Comparison of ENCODE assay signal across 8 mouse cellular contexts in the genomic region with DNA sequence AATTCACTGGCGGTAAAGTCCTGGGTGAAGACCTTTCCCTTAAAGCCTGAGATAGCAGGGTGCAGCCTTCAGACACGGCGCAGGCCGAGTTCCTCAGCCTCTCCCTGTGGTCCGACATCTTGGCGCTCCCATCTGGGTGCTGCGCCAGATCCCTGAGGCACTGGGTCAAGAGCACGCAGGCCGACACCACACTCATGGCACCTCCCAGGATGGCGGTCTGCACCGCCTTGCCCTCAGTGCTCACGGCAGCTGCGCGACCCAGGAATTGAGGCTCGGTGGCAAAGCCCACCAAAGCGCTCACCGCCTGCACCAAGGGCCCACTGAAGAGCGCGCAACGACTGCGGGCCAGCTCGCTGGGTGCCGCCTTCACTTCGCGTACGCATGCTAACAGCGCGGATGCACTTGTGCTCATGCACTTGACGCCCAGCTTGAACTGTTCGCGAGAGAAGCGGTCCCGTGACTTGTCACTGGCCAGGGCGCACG. TPM values are rescaled to one million over a fixed set of nuclear protein-coding genes. Genes with fewer than 3 reads are reported as not detected.
DNase-seq lines count a peak whose midpoint lies in the region; ATAC-seq and TF ChIP-seq lines count a peak whose summit lies in the region.

No protein-coding gene starts in this region.

- no peak for ATAC-seq in heart, embryonic 16.5 days (replicated peaks; ENCODE audit: extremely low read depth, insufficient read depth, low FRiP score)
- no peak for ATAC-seq in liver, embryonic 15.5 days (ENCODE audit: insufficient read depth)
- no peak for ATAC-seq in stomach, embryonic 16.5 days (ENCODE audit: insufficient read depth, low FRiP score)

- no peak for TF ChIP-seq POLR2A in testis, adult 2 months (IDR thresholded peaks at IDR 0.05; ENCODE audit: control insufficient read depth, low read depth, low read length)

- peaks cover 8% of the 10 kb centered on the region; the same call in 1 of the 2 replicates for H3K4me1 ChIP-seq in testis, adult 2 months (ENCODE audit: control insufficient read depth, insufficient read depth, low read length)
- H3K4me1 ChIP-seq in heart, embryonic 16.5 days (ENCODE audit: control insufficient read depth, insufficient read depth, low read length) = peaks cover 56% of the 10 kb centered on the region
- H3K4me1 ChIP-seq in liver, embryonic 15.5 days (replicated peaks) = peaks cover 81% of the 10 kb centered on the region
- H3K4me1 ChIP-seq in stomach, embryonic 16.5 days (ENCODE audit: control insufficient read depth, insufficient read depth, low read length) = peaks cover 56% of the 10 kb centered on the region

- peak overlapping the region; percentile 85 for H3K4me3 ChIP-seq in testis, adult 2 months (ENCODE audit: control insufficient read depth, low read depth, low read length)
- peak overlapping the region; percentile 88 for H3K4me3 ChIP-seq in heart, embryonic 16.5 days (ENCODE audit: low read length)
- peak overlapping the region; percentile 98 for H3K4me3 ChIP-seq in liver, embryonic 15.5 days (replicated peaks)
- peak overlapping the region; percentile 64 for H3K4me3 ChIP-seq in stomach, embryonic 16.5 days (replicated peaks; ENCODE audit: low read length)

- TF ChIP-seq CTCF in testis, adult 2 months (IDR thresholded peaks at IDR 0.05; ENCODE audit: control insufficient read depth, insufficient read depth, insufficient replicate concordance, low read depth, low read length) = no peak

- peak; percentile 21 for DNase-seq in adrenal gland, postnatal 25 days
- no peak for DNase-seq in adrenal gland, postnatal 36 days
- no peak for DNase-seq in testis, postnatal 10 days (ENCODE audit: low spot score)
- no peak for DNase-seq in adrenal gland, postnatal 10 days

- H3K9me3 ChIP-seq in heart, embryonic 16.5 days (replicated peaks; ENCODE audit: control insufficient read depth, low read length) = no peaks in the 10 kb centered on the region
- no peaks in the 10 kb centered on the region for H3K9me3 ChIP-seq in liver, embryonic 15.5 days (replicated peaks)
- H3K9me3 ChIP-seq in stomach, embryonic 16.5 days (replicated peaks; ENCODE audit: control insufficient read depth, low read length) = no peaks in the 10 kb centered on the region

- no peaks in the 10 kb centered on the region for H3K27me3 ChIP-seq in testis, adult 2 months (ENCODE audit: control insufficient read depth, insufficient read depth, low read length)
- H3K27me3 ChIP-seq in heart, embryonic 16.5 days (ENCODE audit: control insufficient read depth, insufficient read depth, low read length) = no peaks in the 10 kb centered on the region
- H3K27me3 ChIP-seq in liver, embryonic 15.5 days = no peaks in the 10 kb centered on the region
- H3K27me3 ChIP-seq in stomach, embryonic 16.5 days (ENCODE audit: control insufficient read depth, insufficient read depth, low read length) = no peaks in the 10 kb centered on the region

- WGBS in heart, embryonic 16.5 days = 76% methylated on average over 35 of the region's 35 CpGs
- WGBS in liver, embryonic 15.5 days (ENCODE audit: insufficient replicate concordance) = 87% methylated on average over 35 of the region's 35 CpGs
- WGBS in stomach, embryonic 16.5 days = 83% methylated on average over 35 of the region's 35 CpGs

- no peak overlapping the region for H3K27ac ChIP-seq in testis, adult 2 months (ENCODE audit: control insufficient read depth, insufficient read depth, low read depth, low read length)
- no peak overlapping the region; the same call in 1 of the 2 replicates for H3K27ac ChIP-seq in heart, embryonic 16.5 days (ENCODE audit: low read length)
- peak overlapping the region; percentile 99; the same call in 1 of the 2 replicates for H3K27ac ChIP-seq in liver, embryonic 15.5 days (replicated peaks)
- H3K27ac ChIP-seq in stomach, embryonic 16.5 days (ENCODE audit: low read length) = no peak overlapping the region

- peak overlapping the region; percentile 97 for H3K4me2 ChIP-seq in heart, embryonic 16.5 days (ENCODE audit: low read depth, low read length)
- H3K4me2 ChIP-seq in liver, embryonic 15.5 days = peak overlapping the region; percentile 96
- H3K4me2 ChIP-seq in stomach, embryonic 16.5 days (ENCODE audit: low read depth, low read length) = peak overlapping the region; percentile 88

- H3K9ac ChIP-seq in heart, embryonic 16.5 days (ENCODE audit: low read length) = peak overlapping the region; percentile 93
- H3K9ac ChIP-seq in liver, embryonic 15.5 days = peak overlapping the region; percentile 99
- H3K9ac ChIP-seq in stomach, embryonic 16.5 days (ENCODE audit: low read length) = peak overlapping the region; percentile 90

- H3K36me3 ChIP-seq in testis, adult 2 months (ENCODE audit: control insufficient read depth, insufficient read depth, low read length) = no peaks in the 10 kb centered on the region
- H3K36me3 ChIP-seq in heart, embryonic 16.5 days (ENCODE audit: control insufficient read depth, insufficient read depth) = peaks cover 6% of the 10 kb centered on the region
- peaks cover 48% of the 10 kb centered on the region for H3K36me3 ChIP-seq in liver, embryonic 15.5 days (replicated peaks)
- H3K36me3 ChIP-seq in stomach, embryonic 16.5 days (ENCODE audit: control insufficient read depth, insufficient read depth, low read length) = peaks cover 8% of the 10 kb centered on the region

RNA-seq across cellular contexts. Expression of a gene that starts 1.9 kb away (rescaled TPM):
- 16.7 and 17.4 TPM in 2 replicates for total RNA-seq in adrenal gland, postnatal 25 days (2021)
- 10 to 100 TPM; 17.4 to 19.3 TPM for total RNA-seq in adrenal gland, postnatal 36 days (2021)
- 3.2 and 3.5 TPM in 2 replicates for polyA plus RNA-seq in testis, adult 2 months (2012; rRNA removed)
- polyA plus RNA-seq in heart, embryonic 16.5 days (2015; fragmentation: Nextera tagmentation; extraction: Ambion mirVana) = 8.4 and 10.1 TPM in 2 replicates
- 11.1 and 13.4 TPM in 2 replicates for polyA plus RNA-seq in liver, embryonic 15.5 days (2015; fragmentation: Nextera tagmentation; extraction: Ambion mirVana)
- 3.6 and 4.7 TPM in 2 replicates for polyA plus RNA-seq in stomach, embryonic 16.5 days (2015; fragmentation: Nextera tagmentation; extraction: Ambion mirVana)
- 10 to 100 TPM; 19.4 to 21.3 TPM for total RNA-seq in adrenal gland, postnatal 10 days (2021)

RNA-seq across cellular contexts. Expression of a gene that starts 2.1 kb away (rescaled TPM):
- 80.6 and 96.9 TPM in 2 replicates for total RNA-seq in adrenal gland, postnatal 25 days (2021)
- total RNA-seq in adrenal gland, postnatal 36 days (2021) = 100 to 1,000 TPM; 105 to 110 TPM
- polyA plus RNA-seq in testis, adult 2 months (2012; rRNA removed) = 23.9 and 33.9 TPM in 2 replicates
- 66.7 and 84.9 TPM in 2 replicates for polyA plus RNA-seq in heart, embryonic 16.5 days (2015; fragmentation: Nextera tagmentation; extraction: Ambion mirVana)
- polyA plus RNA-seq in liver, embryonic 15.5 days (2015; fragmentation: Nextera tagmentation; extraction: Ambion mirVana) = 41.7 and 46.9 TPM in 2 replicates
- 85.6 and 93.5 TPM in 2 replicates for polyA plus RNA-seq in stomach, embryonic 16.5 days (2015; fragmentation: Nextera tagmentation; extraction: Ambion mirVana)
- 10 to 100 TPM; 80.5 to 82.5 TPM for total RNA-seq in adrenal gland, postnatal 10 days (2021)
